Mouse (Mus musculus) liver, embryonic 11.5 days (tissue): ENCODE results near the gene Olfr538. TPM values are rescaled to one million over a fixed set of nuclear protein-coding genes. Genes with fewer than 3 reads are reported as not detected.
"Not testable (repeated sequence)": the region's sequence is repeated elsewhere in the genome, so short reads cannot be mapped to it uniquely, and the experiment has no call there.

ENCODE experiments used
- ATAC-seq: fragments of 200-750 bp; cut with Nextera tagmentation; replicated peaks from 2 replicates; pipeline ENCODE4 v1.8.0; 2017; ENCODE audit warnings: moderate number of reproducible peaks, mild to moderate bottlenecking, moderate TSS enrichment, moderate library complexity; ENCODE audit not compliant: low FRiP score
- DNase-seq: peaks from one replicate; pipeline ENCODE4 v3.0.0-alpha.2; 2017; ENCODE audit warnings: low spot score
- H3K27ac ChIP-seq: fragments of 300-500 bp; sonication (generic); 2 replicates; pipeline ENCODE4 v1.5.1; 2014; ENCODE audit warnings: mild to moderate bottlenecking, low read depth, low read length, control low read depth
- H3K27me3 ChIP-seq: fragments of 300-500 bp; sonication (generic); replicated peaks from 2 replicates; pipeline ENCODE4 v1.6.1; 2014; ENCODE audit warnings: low read length, mixed read lengths; ENCODE audit not compliant: control insufficient read depth, insufficient read depth
- H3K36me3 ChIP-seq: fragments of 300-500 bp; sonication (generic); 2 replicates; pipeline ENCODE4 v1.6.1; 2014; ENCODE audit warnings: mild to moderate bottlenecking, low read length, moderate library complexity, mixed read lengths; ENCODE audit not compliant: control insufficient read depth, insufficient read depth
- H3K4me1 ChIP-seq: fragments of 300-500 bp; sonication (generic); replicated peaks from 2 replicates; pipeline ENCODE4 v1.6.1; 2014; ENCODE audit warnings: low read length, mixed read lengths; ENCODE audit not compliant: control insufficient read depth, insufficient read depth
- H3K4me2 ChIP-seq: fragments of 300-500 bp; sonication (generic); 2 replicates; pipeline ENCODE4 v1.6.1; 2014; ENCODE audit warnings: mild to moderate bottlenecking, control low read depth, moderate library complexity
- H3K4me3 ChIP-seq: fragments of 300-500 bp; sonication (generic); 2 replicates; pipeline ENCODE4 v1.5.1; 2014; ENCODE audit warnings: low read depth, low read length, control low read depth
- H3K9ac ChIP-seq: fragments of 300-500 bp; sonication (generic); 2 replicates; pipeline ENCODE4 v1.6.1; 2014; ENCODE audit warnings: low read depth, low read length, control low read depth
- H3K9me3 ChIP-seq: fragments of 300-500 bp; sonication (generic); 2 replicates; pipeline ENCODE4 v1.6.1; 2016; ENCODE audit warnings: low read length, inconsistent platforms, mixed read lengths; ENCODE audit not compliant: control insufficient read depth
- WGBS: fragments of 180-500 bp; shearing (Covaris S2); extraction: QIAGEN DNeasy Blood & Tissue Kit; methylation state at CpG from one replicate; pipeline ENCODE4 v1.1.7; 2014; 5-methylcytosine and 5-hydroxymethylcytosine counted together
- polyA plus RNA-seq: library from polyadenylated mRNA; unstranded; fragments of >200 nt; fragmentation: Nextera tagmentation; extraction: Ambion mirVana; gene quantifications from 2 replicates; pipeline ENCODE4 v1.2.1, GENCODE M21; 2014

The Olfr538 gene
- polyA plus RNA-seq = not detected in 2 replicates

DNA sequence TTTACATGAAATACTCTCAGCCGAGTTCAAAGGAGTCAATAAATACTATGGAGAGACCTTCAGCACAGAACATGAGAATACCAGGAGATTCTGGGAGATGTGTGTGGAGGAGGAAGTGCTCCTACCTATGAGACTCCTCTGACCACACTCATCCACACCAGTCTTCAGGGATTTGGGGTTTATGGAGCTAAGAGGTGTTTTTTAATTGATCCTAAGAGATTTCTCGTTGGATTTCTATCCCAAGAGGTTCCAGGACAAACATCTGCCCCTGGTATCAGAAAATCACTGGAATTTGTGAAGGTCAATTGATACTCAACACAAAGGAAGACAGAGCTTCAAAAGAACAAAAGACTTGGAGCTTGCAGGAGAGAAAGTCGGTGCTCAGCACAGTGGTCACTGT lies at the start of gene Olfr538:
Gene Olfr538, plus strand, starts transcription at position 301 of the 400 bp plus-strand sequence.
- Histone ChIP-seq H3K9me3 (no peaks in the 10 kb centered on the region), H3K4me2 (no peak within 1 kb of the TSS), H3K4me1 (no peaks in the 10 kb centered on the region), H3K27me3 (no peaks in the 10 kb centered on the region), H3K27ac (no peak within 1 kb of the TSS), H3K36me3 (no peaks in the 10 kb centered on the region), H3K4me3 (no peak within 1 kb of the TSS), H3K9ac (no peak within 1 kb of the TSS)
- no peak for ATAC-seq
- no peak for DNase-seq
- WGBS = 66% methylated on average over 3 of the region's 3 CpGs

DNA sequence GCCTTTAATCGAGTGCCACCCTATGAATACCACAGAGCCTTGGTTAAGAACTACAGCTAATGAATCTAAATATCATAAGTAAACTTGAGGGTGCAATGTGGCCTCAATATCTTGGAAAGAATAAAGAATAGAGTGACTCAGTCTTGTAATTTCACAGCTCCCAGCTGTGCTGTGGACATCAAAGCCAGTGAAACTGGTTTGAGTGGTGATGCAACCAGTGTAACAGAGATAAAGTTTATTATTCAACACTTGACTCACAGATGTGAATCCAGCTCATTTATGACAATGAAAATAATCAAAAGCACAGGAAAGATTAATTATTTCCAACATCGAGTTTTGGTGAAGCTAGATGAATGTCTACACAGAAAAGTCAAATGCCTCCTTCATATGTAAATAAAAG lies 27.9 kb upstream of the Olfr538 start:
- H3K36me3 ChIP-seq = no peaks in the 10 kb centered on the region
- no peaks in the 10 kb centered on the region for H3K9me3 ChIP-seq
- H3K4me1 ChIP-seq = no peaks in the 10 kb centered on the region
- no peak overlapping the region for H3K27ac ChIP-seq
- H3K4me3 ChIP-seq = no peak overlapping the region
- H3K27me3 ChIP-seq = no peaks in the 10 kb centered on the region
- no peak overlapping the region for H3K9ac ChIP-seq
- ATAC-seq (no peak), DNase-seq (no peak)
- WGBS = 58% methylated on average over 2 of the region's 2 CpGs
- H3K4me2 ChIP-seq = no peak overlapping the region

GRCm38 (mm10) chr7:140600969-140601368 lies 33.3 kb downstream of the Olfr538 start, which contains the start of gene Olfr46:
TSS of gene Olfr46 (plus strand) at chr7:140601269.
- H3K4me3 ChIP-seq, DNase-seq, H3K9me3 ChIP-seq, ATAC-seq, H3K36me3 ChIP-seq, H3K27me3 ChIP-seq, H3K9ac ChIP-seq, H3K4me2 ChIP-seq, H3K4me1 ChIP-seq, H3K27ac ChIP-seq: not testable (repeated sequence)
- WGBS = 71% methylated on average over 2 of the region's 2 CpGs

Other genes starting within 250 kb of the Olfr538 start
- gene Olfr525, start 247.0 kb upstream of the Olfr538 start, polyA plus RNA-seq = not detected in 2 replicates
- gene Olfr527, start 233.9 kb upstream of the Olfr538 start, polyA plus RNA-seq = not detected in 2 replicates
- gene Olfr60, start 206.2 kb upstream of the Olfr538 start, polyA plus RNA-seq = not detected in 2 replicates
- gene Olfr530, start 191.6 kb upstream of the Olfr538 start, polyA plus RNA-seq = not detected in 2 replicates
- gene Olfr531, start 165.0 kb upstream of the Olfr538 start, polyA plus RNA-seq = not detected in 2 replicates
- gene Olfr532, start 146.2 kb upstream of the Olfr538 start, polyA plus RNA-seq = not detected in 2 replicates
- gene Olfr533, start 104.5 kb upstream of the Olfr538 start, polyA plus RNA-seq = not detected in 2 replicates
- not detected in 2 replicates for gene Olfr535, start 83.7 kb upstream of the Olfr538 start, polyA plus RNA-seq
- not detected in 2 replicates for gene Olfr536, start 60.5 kb upstream of the Olfr538 start, polyA plus RNA-seq
- gene Olfr46, start 33.4 kb downstream of the Olfr538 start, polyA plus RNA-seq = not detected in 2 replicates
- not detected in 2 replicates for gene Olfr61, start 61.1 kb downstream of the Olfr538 start, polyA plus RNA-seq
- gene Olfr53, start 78.6 kb downstream of the Olfr538 start, polyA plus RNA-seq = not detected in 2 replicates
- not detected in 2 replicates for gene Olfr539, start 92.0 kb downstream of the Olfr538 start, polyA plus RNA-seq
- not detected in 2 replicates for gene Olfr45, start 114.1 kb downstream of the Olfr538 start, polyA plus RNA-seq
- gene Olfr541, start 129.4 kb downstream of the Olfr538 start, polyA plus RNA-seq = not detected in 2 replicates
- not detected in 2 replicates for gene Cyp2e1, start 195.9 kb downstream of the Olfr538 start, polyA plus RNA-seq
- gene Syce1, start 220.0 kb downstream of the Olfr538 start, polyA plus RNA-seq = 0.58 TPM in 1 of 2 replicates, not detected in the other